Mouse (Mus musculus) brain, embryonic 14.5 days (tissue): Measurements from ENCODE around the gene Arl13b.

Experiments used
- CTCF ChIP-seq: fragments of 200-500 bp; IDR thresholded peaks from 2 replicates; pipeline ENCODE4 v1.5.1; 2012; ENCODE audit warnings: inconsistent platforms, mild to moderate bottlenecking, moderate library complexity, borderline replicate concordance; ENCODE audit not compliant: insufficient read depth, insufficient read length; ENCODE audit errors: extremely low read depth
- POLR2A ChIP-seq: fragments of 200-500 bp; IDR thresholded peaks from 2 replicates; pipeline ENCODE4 v1.6.1; 2012; ENCODE audit warnings: mild to moderate bottlenecking, inconsistent platforms, borderline replicate concordance; ENCODE audit not compliant: poor library complexity, insufficient read depth, insufficient read length, severe bottlenecking; ENCODE audit errors: extremely low read depth

GRCm38 (mm10) chr16:62778282-62778681 lies 68.6 kb downstream of the Arl13b start:
- TF ChIP-seq CTCF (no peak), POLR2A (no peak)
